In genomic region chr1:120328212-120328611, GRCm38 (mm10) we compare ENCODE assay signal across 29 mouse cellular contexts. TPM values are rescaled to one million over a fixed set of nuclear protein-coding genes. Genes with fewer than 3 reads are reported as not detected.
"Had no signal": no experiment of that assay in that cellular context is flagged by ENCODE, and none has a peak within 500 bp of the region (broad histone marks: within the 10 kb centered on the region; RNA-seq: fewer than 3 reads in every experiment).

No protein-coding gene starts in this region.

- H3K27ac ChIP-seq: limb, embryonic 10.5 days; limb, embryonic 12.5 days; limb, embryonic 13.5 days; limb, embryonic 15.5 days; liver, embryonic 12.5 days; liver, embryonic 13.5 days; liver, embryonic 14.5 days; liver, embryonic 15.5 days; lung, embryonic 15.5 days; macrophage; midbrain, embryonic 10.5 days; midbrain, embryonic 12.5 days; midbrain, embryonic 13.5 days; midbrain, embryonic 15.5 days; neural tube, embryonic 12.5 days had no signal

- H3K9me3 ChIP-seq: limb, embryonic 10.5 days; limb, embryonic 12.5 days; limb, embryonic 13.5 days; limb, embryonic 15.5 days; liver, embryonic 12.5 days; liver, embryonic 13.5 days; liver, embryonic 15.5 days; lung, embryonic 15.5 days; megakaryocyte, embryonic 14.5 days; midbrain, embryonic 10.5 days; midbrain, embryonic 12.5 days; midbrain, embryonic 13.5 days; midbrain, embryonic 15.5 days; neural tube, embryonic 12.5 days had no signal

- H3K4me1 ChIP-seq: limb, embryonic 10.5 days; limb, embryonic 12.5 days; limb, embryonic 13.5 days; limb, embryonic 15.5 days; liver, embryonic 12.5 days; liver, embryonic 13.5 days; liver, embryonic 15.5 days; lung, embryonic 15.5 days; megakaryocyte, embryonic 14.5 days; midbrain, embryonic 10.5 days; midbrain, embryonic 12.5 days; midbrain, embryonic 13.5 days; midbrain, embryonic 15.5 days; neural tube, embryonic 12.5 days had no signal

- H3K36me3 ChIP-seq: limb, embryonic 10.5 days; limb, embryonic 12.5 days; limb, embryonic 13.5 days; limb, embryonic 15.5 days; liver, embryonic 12.5 days; liver, embryonic 13.5 days; liver, embryonic 15.5 days; lung, embryonic 15.5 days; midbrain, embryonic 10.5 days; midbrain, embryonic 12.5 days; midbrain, embryonic 13.5 days; midbrain, embryonic 15.5 days; neural tube, embryonic 12.5 days had no signal

- H3K9ac ChIP-seq: limb, embryonic 12.5 days; limb, embryonic 13.5 days; limb, embryonic 15.5 days; liver, embryonic 12.5 days; liver, embryonic 13.5 days; liver, embryonic 14.5 days; liver, embryonic 15.5 days; liver, postnatal 0 days; lung, embryonic 14.5 days; lung, embryonic 15.5 days; midbrain, embryonic 12.5 days; midbrain, embryonic 13.5 days; midbrain, embryonic 15.5 days; neural tube, embryonic 12.5 days had no signal

- ATAC-seq: liver, embryonic 12.5 days; liver, postnatal 0 days; lung, postnatal 0 days; midbrain, embryonic 13.5 days; midbrain, embryonic 15.5 days; midbrain, embryonic 16.5 days had no signal

- H3K27me3 ChIP-seq: liver, embryonic 13.5 days; liver, embryonic 15.5 days; lung, embryonic 15.5 days; midbrain, embryonic 15.5 days; neural tube, embryonic 12.5 days had no signal

- H3K4me3 ChIP-seq: limb, embryonic 10.5 days; limb, embryonic 12.5 days; limb, embryonic 13.5 days; limb, embryonic 15.5 days; liver, embryonic 12.5 days; liver, embryonic 13.5 days; liver, embryonic 15.5 days; lung, embryonic 15.5 days; megakaryocyte, embryonic 14.5 days; midbrain, embryonic 10.5 days; midbrain, embryonic 12.5 days; midbrain, embryonic 13.5 days; midbrain, embryonic 15.5 days; myocyte; neural tube, embryonic 12.5 days had no signal

- H3K4me2 ChIP-seq: limb, embryonic 12.5 days; limb, embryonic 13.5 days; limb, embryonic 15.5 days; liver, embryonic 11.5 days; liver, embryonic 12.5 days; liver, embryonic 13.5 days; liver, embryonic 15.5 days; lung, embryonic 14.5 days; lung, embryonic 15.5 days; midbrain, embryonic 12.5 days; midbrain, embryonic 13.5 days; midbrain, embryonic 15.5 days; neural tube, embryonic 12.5 days had no signal

RNA-seq across cellular contexts. Expression of gene C1ql2, which starts 12.2 kb away (rescaled TPM):
- total RNA-seq: liver, adult 2 months; megakaryocyte progenitor cell, adult 5-6 weeks; megakaryocyte, adult 5-6 weeks; megakaryocyte-erythroid progenitor cell, adult 5-6 weeks; monocyte, adult 5-6 weeks had no signal
- polyA plus RNA-seq: limb, embryonic 10.5 days; limb, embryonic 11.5 days; limb, embryonic 12.5 days; limb, embryonic 15.5 days; liver, adult 2 months; liver, embryonic 11.5 days; liver, embryonic 12.5 days; liver, embryonic 13.5 days; liver, embryonic 14.5 days; liver, embryonic 15.5 days; liver, embryonic 16.5 days; liver, postnatal 0 days; lung, embryonic 15.5 days; lung, postnatal 0 days; macrophage; myocyte had no signal
